Mouse (Mus musculus) neural tube, embryonic 14.5 days (tissue): ENCODE measurements at regions not wholly inside any gene's neighbourhood (a gene's known extent, or its start where the extent isn't known, plus 50 kb on each side); places are given as distances from the start of the nearest gene placed in this dataset.

Experiments
- ATAC-seq: fragments of 200-750 bp; cut with Nextera tagmentation; 2 replicates; pipeline ENCODE4 v1.8.0; 2017; ENCODE audit warnings: low read depth, mild to moderate bottlenecking, moderate TSS enrichment, moderate library complexity
- H3K27ac ChIP-seq: fragments of 300-500 bp; sonication (generic); 2 replicates; pipeline ENCODE4 v1.5.1; 2014; ENCODE audit warnings: low read depth, mild to moderate bottlenecking, control low read depth, low read length, moderate library complexity, mixed read lengths
- H3K27me3 ChIP-seq: fragments of 300-500 bp; sonication (generic); 2 replicates; pipeline ENCODE4 v1.6.1; 2014; ENCODE audit warnings: low read length; ENCODE audit not compliant: control insufficient read depth, insufficient read depth
- H3K36me3 ChIP-seq: fragments of 300-500 bp; sonication (generic); 2 replicates; pipeline ENCODE4 v1.6.1; 2014; ENCODE audit warnings: low read length, mixed read lengths; ENCODE audit not compliant: control insufficient read depth, insufficient read depth
- H3K4me1 ChIP-seq: fragments of 300-500 bp; sonication (generic); 2 replicates; pipeline ENCODE4 v1.6.1; 2014; ENCODE audit warnings: low read length; ENCODE audit not compliant: control insufficient read depth, insufficient read depth
- H3K4me2 ChIP-seq: fragments of 300-500 bp; sonication (generic); 2 replicates; pipeline ENCODE4 v1.6.1; 2014; ENCODE audit warnings: mild to moderate bottlenecking, low read depth, low read length, control low read depth
- H3K4me3 ChIP-seq: fragments of 300-500 bp; sonication (generic); 2 replicates; pipeline ENCODE4 v1.5.1; 2014; ENCODE audit warnings: low read depth, low read length, control low read depth, mixed read lengths
- H3K9ac ChIP-seq: fragments of 300-500 bp; sonication (generic); replicated peaks from 2 replicates; pipeline ENCODE4 v1.6.1; 2014; ENCODE audit warnings: low read depth, mild to moderate bottlenecking, control low read depth, low read length, mixed read lengths
- H3K9me3 ChIP-seq: fragments of 300-500 bp; sonication (generic); 2 replicates; pipeline ENCODE4 v1.6.1; 2016; ENCODE audit warnings: low read length; ENCODE audit not compliant: control insufficient read depth
- WGBS: fragments of 180-500 bp; shearing (Covaris S2); extraction: QIAGEN DNeasy Blood & Tissue Kit; methylation state at CpG from one replicate; pipeline ENCODE4 v1.1.7; 2014; 5-methylcytosine and 5-hydroxymethylcytosine counted together

DNA sequence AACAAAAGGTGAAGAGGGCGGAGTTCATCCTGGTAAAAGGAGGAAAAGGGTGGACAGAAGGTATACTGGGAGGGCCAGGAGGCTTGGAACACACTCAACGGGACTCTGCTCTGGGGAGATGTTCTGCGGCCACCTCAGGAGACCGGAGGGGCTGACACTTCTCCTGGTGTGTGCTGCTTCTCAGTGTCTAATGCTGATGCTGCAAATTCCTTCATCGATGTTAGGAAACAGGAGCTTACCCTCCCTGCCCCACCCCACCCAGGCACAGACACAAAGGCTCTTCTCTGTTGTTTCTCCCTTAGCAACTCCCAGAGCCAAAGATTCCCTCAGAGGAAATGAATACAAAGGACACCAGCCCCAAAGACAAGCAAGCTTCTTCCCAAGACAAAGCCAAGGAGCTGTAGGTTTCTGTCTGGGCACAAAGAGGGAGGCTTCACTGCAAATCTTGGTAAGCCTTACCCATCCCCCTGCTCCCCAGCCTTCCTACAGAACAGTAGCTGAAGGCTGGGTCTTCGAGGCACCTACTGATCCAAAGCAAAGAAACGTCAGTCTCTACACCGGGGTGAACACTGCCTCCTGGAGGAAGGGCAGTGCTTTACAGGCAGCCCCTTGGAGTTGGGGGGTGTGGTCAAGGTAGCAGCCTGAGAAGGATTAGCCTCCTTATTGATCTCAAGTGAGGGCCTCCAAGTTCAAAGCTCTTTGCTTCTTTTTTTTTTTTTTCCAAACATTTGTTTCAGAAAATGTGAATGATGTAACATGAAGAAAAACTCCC, 128.2 kb downstream of the Hs3st3b1 start:
- Histone ChIP-seq H3K4me2 (no peak overlapping the region), H3K4me1 (no peaks in the 10 kb centered on the region), H3K9ac (no peak overlapping the region), H3K9me3 (no peaks in the 10 kb centered on the region), H3K4me3 (no peak overlapping the region), H3K27me3 (no peaks in the 10 kb centered on the region), H3K27ac (no peak overlapping the region), H3K36me3 (no peaks in the 10 kb centered on the region)
- no peak for ATAC-seq
- WGBS = 81% methylated on average over 8 of the region's 8 CpGs

DNA sequence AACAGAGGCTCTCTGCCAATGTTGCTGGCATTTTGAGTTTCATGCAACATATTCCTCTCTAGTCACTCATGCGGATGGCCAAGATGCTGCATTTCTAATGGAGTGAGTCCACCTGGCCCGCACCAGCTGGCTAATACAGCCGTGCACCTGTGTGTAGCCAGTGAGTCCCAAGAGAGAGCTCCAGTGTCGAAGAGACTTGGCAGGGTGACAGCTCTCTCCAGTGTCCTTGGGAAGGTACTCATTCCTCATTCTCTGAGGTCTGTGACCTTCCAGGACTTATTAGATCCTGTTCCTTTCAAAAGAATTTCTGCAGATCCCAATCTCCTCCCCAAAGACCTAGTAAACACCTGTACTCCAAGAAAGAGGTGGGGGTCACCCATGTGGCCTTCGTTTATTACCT, 109.9 kb downstream of the Hs3st3b1 start:
- no peak overlapping the region for H3K4me3 ChIP-seq
- no peak for ATAC-seq
- no peaks in the 10 kb centered on the region for H3K36me3 ChIP-seq
- no peaks in the 10 kb centered on the region for H3K4me1 ChIP-seq
- no peaks in the 10 kb centered on the region for H3K9me3 ChIP-seq
- WGBS = 74% methylated on average over 5 of the region's 5 CpGs
- no peak overlapping the region for H3K27ac ChIP-seq
- H3K27me3 ChIP-seq = no peaks in the 10 kb centered on the region
- no peak overlapping the region for H3K9ac ChIP-seq
- no peak overlapping the region for H3K4me2 ChIP-seq

- Histone ChIP-seq H3K27me3 (no peaks in the 10 kb centered on the region), H3K4me2 (no peak overlapping the region), H3K9ac (no peak overlapping the region), H3K36me3 (no peaks in the 10 kb centered on the region), H3K27ac (no peak overlapping the region), H3K4me3 (no peak overlapping the region), H3K9me3 (no peaks in the 10 kb centered on the region), H3K4me1 (no peaks in the 10 kb centered on the region)
- WGBS = 83% methylated on average over 4 of the region's 4 CpGs
- ATAC-seq = no peak
Measured at GRCm38 (mm10) chr11:63822847-63823246, 99.2 kb downstream of the Hs3st3b1 start.

DNA sequence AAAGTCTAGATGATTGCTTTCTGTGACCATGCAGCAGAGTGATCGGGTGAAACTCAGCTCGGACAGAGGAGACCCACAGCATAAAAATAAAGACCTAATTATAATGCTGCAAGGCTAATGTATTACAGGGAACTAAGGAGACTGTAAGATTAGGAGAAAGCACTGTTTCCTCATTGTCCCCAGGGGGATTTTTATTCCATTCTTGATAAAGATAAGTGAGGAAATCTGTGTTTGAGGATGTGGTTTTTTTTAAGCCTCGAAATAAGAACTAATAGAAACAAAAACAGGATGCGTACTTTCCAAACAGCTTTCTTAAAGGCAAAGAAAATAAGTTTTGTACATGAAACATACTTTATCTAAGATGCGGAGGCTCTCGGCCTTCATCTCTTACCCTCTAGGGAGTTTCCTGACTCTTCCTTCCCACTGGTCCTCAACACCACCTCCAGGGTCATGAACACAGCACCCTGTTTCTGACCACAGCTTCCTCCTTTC, 94.8 kb downstream of the Hs3st3b1 start:
- Histone ChIP-seq H3K36me3 (no peaks in the 10 kb centered on the region), H3K4me2 (no peak overlapping the region), H3K9me3 (no peaks in the 10 kb centered on the region), H3K9ac (no peak overlapping the region), H3K4me3 (no peak overlapping the region), H3K4me1 (no peaks in the 10 kb centered on the region), H3K27me3 (no peaks in the 10 kb centered on the region), H3K27ac (no peak overlapping the region)
- ATAC-seq = no peak
- 79% methylated on average over 6 of the region's 6 CpGs for WGBS

- Histone ChIP-seq H3K27ac (no peak overlapping the region), H3K9me3 (no peaks in the 10 kb centered on the region), H3K4me3 (no peak overlapping the region), H3K27me3 (no peaks in the 10 kb centered on the region), H3K36me3 (no peaks in the 10 kb centered on the region), H3K4me1 (no peaks in the 10 kb centered on the region), H3K4me2 (no peak overlapping the region), H3K9ac (no peak overlapping the region)
- ATAC-seq = no peak
- WGBS = 79% methylated on average over 3 of the region's 3 CpGs
Measured at GRCm38 (mm10) chr11:63833480-63833879, 88.6 kb downstream of the Hs3st3b1 start.

GRCm38 (mm10) chr11:63834140-63834539, 88.0 kb downstream of the Hs3st3b1 start:
- 77% methylated on average over 4 of the region's 4 CpGs for WGBS
- no peaks in the 10 kb centered on the region for H3K36me3 ChIP-seq
- H3K4me1 ChIP-seq = no peaks in the 10 kb centered on the region
- no peak overlapping the region for H3K4me2 ChIP-seq
- no peaks in the 10 kb centered on the region for H3K27me3 ChIP-seq
- no peak overlapping the region; the same call in 1 of the 2 replicates for H3K9ac ChIP-seq
- H3K27ac ChIP-seq = no peak overlapping the region
- no peaks in the 10 kb centered on the region for H3K9me3 ChIP-seq
- no peak for ATAC-seq
- no peak overlapping the region for H3K4me3 ChIP-seq

- H3K4me2 ChIP-seq = no peak overlapping the region
- ATAC-seq = no peak
- H3K4me3 ChIP-seq = no peak overlapping the region
- H3K9ac ChIP-seq = no peak overlapping the region; the same call in 1 of the 2 replicates
- no peaks in the 10 kb centered on the region for H3K36me3 ChIP-seq
- H3K9me3 ChIP-seq = no peaks in the 10 kb centered on the region
- H3K27me3 ChIP-seq = no peaks in the 10 kb centered on the region
- 51% methylated on average over 7 of the region's 7 CpGs for WGBS
- H3K27ac ChIP-seq = no peak overlapping the region
- no peaks in the 10 kb centered on the region for H3K4me1 ChIP-seq
Measured at GRCm38 (mm10) chr11:63834631-63835030, 87.5 kb downstream of the Hs3st3b1 start.
